Mouse (Mus musculus): ENCODE measurements around the gene Tmem203. TPM values are rescaled to one million over a fixed set of nuclear protein-coding genes. Genes with fewer than 3 reads are reported as not detected.

The Tmem203 gene
- 31.2 and 35.2 TPM in 2 replicates for polyA plus RNA-seq (2015; fragmentation: Nextera tagmentation; extraction: Ambion mirVana)

DNA sequence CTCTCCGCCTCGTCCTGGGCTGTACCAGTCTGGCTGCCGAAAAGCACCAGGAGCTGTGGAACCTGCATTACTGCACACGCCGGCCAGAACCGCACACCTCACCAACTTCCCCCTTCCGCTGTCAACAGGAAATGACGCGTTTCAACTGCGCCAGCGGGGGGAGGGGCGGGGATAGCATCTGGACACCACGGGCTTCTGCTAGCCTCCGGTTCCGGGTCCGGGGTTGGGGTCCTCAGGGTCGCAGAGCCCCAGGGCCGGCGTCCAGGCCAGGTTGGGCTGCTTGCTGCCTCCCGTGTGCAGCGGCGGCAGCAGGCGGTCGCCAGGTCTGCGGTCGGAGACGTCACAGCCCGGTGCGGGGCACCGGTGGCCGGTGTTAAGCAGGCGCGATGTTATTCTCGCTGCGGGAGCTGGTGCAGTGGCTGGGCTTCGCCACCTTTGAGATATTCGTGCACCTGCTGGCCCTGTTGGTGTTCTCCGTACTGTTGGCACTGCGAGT is at the start of gene Tmem203:
TSS of gene Tmem203 (plus strand) at position 156 of the 496 bp plus-strand sequence.

GRCm38 (mm10) chr2:25211121-25211670 is 44.0 kb upstream of the Tmem203 start, which contains the start of gene Nelfb:
TSS of gene Nelfb (minus strand) at chr2:25211489.

GRCm38 (mm10) chr2:25214444-25214843 is 40.8 kb upstream of the Tmem203 start, which contains the start of gene Stpg3:
TSS of gene Stpg3 (minus strand) at chr2:25214637.

DNA sequence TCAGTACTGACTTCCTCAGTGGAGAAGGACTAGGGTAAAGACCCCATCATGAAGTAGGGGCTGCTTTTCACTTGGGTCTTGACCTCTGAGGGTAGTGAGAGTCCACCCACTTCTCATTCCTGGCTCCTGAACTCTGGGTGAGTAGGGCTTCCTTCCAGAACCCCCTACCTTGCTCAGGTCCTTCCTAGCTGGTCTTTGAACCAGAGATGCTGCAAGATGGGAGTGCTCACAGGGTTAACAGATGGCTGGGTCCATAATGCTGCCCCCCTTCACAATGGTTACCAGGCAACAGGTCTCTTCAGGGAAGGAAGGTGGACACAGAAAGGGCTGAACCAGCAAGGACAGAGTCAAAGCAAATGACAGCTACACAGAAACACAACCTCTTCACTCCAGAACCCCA is 36.8 kb upstream of the Tmem203 start, which contains the start of gene Fam166a:
TSS of gene Fam166a (plus strand) at position 301 of the 400 bp plus-strand sequence.

GRCm38 (mm10) chr2:25224492-25224765 is 30.8 kb upstream of the Tmem203 start, which contains the start of gene Tubb4b:
TSS of gene Tubb4b (minus strand) at chr2:25224702.

GRCm38 (mm10) chr2:25234050-25234449 is 21.2 kb upstream of the Tmem203 start, which contains the start of gene Slc34a3:
TSS of gene Slc34a3 (minus strand) at chr2:25234364.

DNA sequence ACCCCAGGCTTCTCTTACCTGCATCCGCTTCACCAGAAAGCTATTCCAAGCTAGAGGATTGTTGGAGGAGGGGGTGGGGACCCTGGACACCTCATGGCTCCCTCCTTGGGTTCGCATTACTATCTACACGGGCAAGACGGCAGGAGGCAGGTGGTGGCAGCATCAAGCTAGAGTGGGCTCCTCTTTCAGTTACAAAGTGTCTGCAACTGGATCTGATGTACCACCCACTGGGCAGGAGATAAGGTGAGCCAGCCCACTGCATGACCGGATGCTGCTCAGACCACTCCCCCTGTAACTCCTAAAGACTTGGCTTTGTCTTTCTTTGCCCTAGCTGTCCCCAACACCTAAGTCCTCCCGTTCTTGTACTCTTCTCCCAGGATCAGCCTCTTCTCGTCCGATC is 18.6 kb upstream of the Tmem203 start, which contains the start of gene Rnf224:
TSS of gene Rnf224 (minus strand) at position 174 of the 400 bp plus-strand sequence.

GRCm38 (mm10) chr2:25242101-25242506 is 13.1 kb upstream of the Tmem203 start, which contains the start of the genes Rnf208 and Cysrt1:
TSS of gene Rnf208 (plus strand) at chr2:25242255.
TSS of gene Cysrt1 (minus strand) at chr2:25242452.

GRCm38 (mm10) chr2:25246183-25247072 is 8.8 kb upstream of the Tmem203 start, which contains the start of gene AL732309.1:
TSS of gene AL732309.1 (minus strand) at chr2:25246863.

DNA sequence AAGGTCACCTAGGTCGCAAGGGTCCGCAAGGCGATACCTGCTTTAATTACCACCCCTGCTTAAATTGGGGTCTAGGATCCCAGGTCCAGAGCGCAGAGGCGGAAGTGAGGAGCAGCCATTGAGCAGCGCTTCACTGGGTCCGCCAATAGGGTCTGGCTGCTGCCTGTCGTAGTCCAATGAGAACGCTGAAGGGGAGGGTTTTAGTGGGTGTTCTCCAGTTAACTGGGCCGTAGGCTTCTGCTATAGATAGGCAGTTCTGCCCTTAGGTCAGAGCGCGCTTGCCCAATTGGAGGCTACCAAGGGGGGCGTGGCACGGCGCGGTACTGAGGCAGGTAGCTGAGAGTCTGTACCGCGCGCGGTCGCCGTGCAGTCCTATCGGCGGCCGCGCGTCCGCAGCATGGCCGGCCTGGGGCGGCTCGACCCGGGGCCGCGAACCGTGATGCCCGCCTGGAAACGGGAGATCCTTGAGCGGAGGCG is 7.1 kb downstream of the Tmem203 start, which contains the start of gene Tprn:
TSS of gene Tprn (plus strand) at position 328 of the 477 bp plus-strand sequence.

GRCm38 (mm10) chr2:25271827-25272511 is 16.7 kb downstream of the Tmem203 start, which contains the start of the genes Ssna1 and Anapc2:
TSS of gene Ssna1 (minus strand) at chr2:25272438.
TSS of gene Anapc2 (plus strand) at chr2:25272478.

GRCm38 (mm10) chr2:25287927-25288649 is 32.8 kb downstream of the Tmem203 start, which contains the start of gene Tmem210:
TSS of gene Tmem210 (plus strand) at chr2:25288145.

GRCm38 (mm10) chr2:25289651-25290050 is 34.4 kb downstream of the Tmem203 start, which contains the start of gene Lrrc26:
TSS of gene Lrrc26 (plus strand) at chr2:25289915.

Other genes starting within 250 kb of the Tmem203 start
- gene Nsmf, start 201.1 kb upstream of the Tmem203 start, polyA plus RNA-seq (2015; fragmentation: Nextera tagmentation; extraction: Ambion mirVana): 16.5 and 22.2 TPM in 2 replicates
- gene Entpd8, start 175.1 kb upstream of the Tmem203 start, polyA plus RNA-seq (2015; fragmentation: Nextera tagmentation; extraction: Ambion mirVana): not detected in 2 replicates
- 0.07 and 0.21 TPM in 2 replicates for gene Noxa1, start 160.3 kb upstream of the Tmem203 start, polyA plus RNA-seq (2015; fragmentation: Nextera tagmentation; extraction: Ambion mirVana)
- 5.3 and 5.6 TPM in 2 replicates for gene Nrarp, start 74.7 kb upstream of the Tmem203 start, polyA plus RNA-seq (2015; fragmentation: Nextera tagmentation; extraction: Ambion mirVana)
- gene Tor4a, start 58.6 kb upstream of the Tmem203 start, polyA plus RNA-seq (2015; fragmentation: Nextera tagmentation; extraction: Ambion mirVana): 9.0 and 12.1 TPM in 2 replicates
- 46.6 and 50.8 TPM in 2 replicates for gene Nelfb, start 44.0 kb upstream of the Tmem203 start, polyA plus RNA-seq (2015; fragmentation: Nextera tagmentation; extraction: Ambion mirVana)
- not detected in 2 replicates for gene Stpg3, start 40.8 kb upstream of the Tmem203 start, polyA plus RNA-seq (2015; fragmentation: Nextera tagmentation; extraction: Ambion mirVana)
- gene Fam166a, start 36.7 kb upstream of the Tmem203 start, polyA plus RNA-seq (2015; fragmentation: Nextera tagmentation; extraction: Ambion mirVana): 0.82 and 1.2 TPM in 2 replicates
- gene Tubb4b, start 30.7 kb upstream of the Tmem203 start, polyA plus RNA-seq (2015; fragmentation: Nextera tagmentation; extraction: Ambion mirVana): 605 and 682 TPM in 2 replicates
- gene Slc34a3, start 21.1 kb upstream of the Tmem203 start, polyA plus RNA-seq (2015; fragmentation: Nextera tagmentation; extraction: Ambion mirVana): 0.07 TPM in 1 of 2 replicates, not detected in the other
- gene Rnf224, start 18.7 kb upstream of the Tmem203 start, polyA plus RNA-seq (2015; fragmentation: Nextera tagmentation; extraction: Ambion mirVana): 0.10 TPM in 1 of 2 replicates, not detected in the other
- gene Rnf208, start 13.2 kb upstream of the Tmem203 start, polyA plus RNA-seq (2015; fragmentation: Nextera tagmentation; extraction: Ambion mirVana): 0.69 and 0.85 TPM in 2 replicates
- gene Cysrt1, start 13.0 kb upstream of the Tmem203 start, polyA plus RNA-seq (2015; fragmentation: Nextera tagmentation; extraction: Ambion mirVana): not detected in 2 replicates
- 2.9 and 3.5 TPM in 2 replicates for gene AL732309.1, start 8.6 kb upstream of the Tmem203 start, polyA plus RNA-seq (2015; fragmentation: Nextera tagmentation; extraction: Ambion mirVana)
- gene Tprn, start 7.2 kb downstream of the Tmem203 start, polyA plus RNA-seq (2015; fragmentation: Nextera tagmentation; extraction: Ambion mirVana): 7.7 and 9.0 TPM in 2 replicates
- gene Ssna1, start 17.0 kb downstream of the Tmem203 start, polyA plus RNA-seq (2015; fragmentation: Nextera tagmentation; extraction: Ambion mirVana): 176 and 182 TPM in 2 replicates
- 45.1 and 48.8 TPM in 2 replicates for gene Anapc2, start 17.0 kb downstream of the Tmem203 start, polyA plus RNA-seq (2015; fragmentation: Nextera tagmentation; extraction: Ambion mirVana)
- not detected in 2 replicates for gene Tmem210, start 32.7 kb downstream of the Tmem203 start, polyA plus RNA-seq (2015; fragmentation: Nextera tagmentation; extraction: Ambion mirVana)
- gene Lrrc26, start 34.5 kb downstream of the Tmem203 start, polyA plus RNA-seq (2015; fragmentation: Nextera tagmentation; extraction: Ambion mirVana): not detected in 2 replicates
- 0.06 TPM in 1 of 2 replicates, not detected in the other for gene Grin1, start 63.7 kb downstream of the Tmem203 start, polyA plus RNA-seq (2015; fragmentation: Nextera tagmentation; extraction: Ambion mirVana)
- gene Man1b1, start 76.9 kb downstream of the Tmem203 start, polyA plus RNA-seq (2015; fragmentation: Nextera tagmentation; extraction: Ambion mirVana): 30.8 and 37.7 TPM in 2 replicates
- gene Dpp7, start 100.9 kb downstream of the Tmem203 start, polyA plus RNA-seq (2015; fragmentation: Nextera tagmentation; extraction: Ambion mirVana): 8.5 and 10.1 TPM in 2 replicates
- gene Uap1l1, start 110.2 kb downstream of the Tmem203 start, polyA plus RNA-seq (2015; fragmentation: Nextera tagmentation; extraction: Ambion mirVana): 20.1 and 27.6 TPM in 2 replicates
- gene Sapcd2, start 116.9 kb downstream of the Tmem203 start, polyA plus RNA-seq (2015; fragmentation: Nextera tagmentation; extraction: Ambion mirVana): 28.3 and 28.4 TPM in 2 replicates
- 1.3 and 2.0 TPM in 2 replicates for gene Entpd2, start 140.4 kb downstream of the Tmem203 start, polyA plus RNA-seq (2015; fragmentation: Nextera tagmentation; extraction: Ambion mirVana)
- 11.4 and 14.1 TPM in 2 replicates for gene Npdc1, start 143.9 kb downstream of the Tmem203 start, polyA plus RNA-seq (2015; fragmentation: Nextera tagmentation; extraction: Ambion mirVana)
- gene Fut7, start 167.8 kb downstream of the Tmem203 start, polyA plus RNA-seq (2015; fragmentation: Nextera tagmentation; extraction: Ambion mirVana): 1.7 and 2.6 TPM in 2 replicates
- 1.5 and 1.6 TPM in 2 replicates for gene Abca2, start 173.3 kb downstream of the Tmem203 start, polyA plus RNA-seq (2015; fragmentation: Nextera tagmentation; extraction: Ambion mirVana)
- gene Clic3, start 201.4 kb downstream of the Tmem203 start, polyA plus RNA-seq (2015; fragmentation: Nextera tagmentation; extraction: Ambion mirVana): 4.8 and 4.9 TPM in 2 replicates
- gene Paxx, start 205.7 kb downstream of the Tmem203 start, polyA plus RNA-seq (2015; fragmentation: Nextera tagmentation; extraction: Ambion mirVana): 22.5 and 28.9 TPM in 2 replicates
- 1.7 and 2.4 TPM in 2 replicates for gene Ptgds, start 214.6 kb downstream of the Tmem203 start, polyA plus RNA-seq (2015; fragmentation: Nextera tagmentation; extraction: Ambion mirVana)
- not detected in 2 replicates for gene Lcn12, start 238.5 kb downstream of the Tmem203 start, polyA plus RNA-seq (2015; fragmentation: Nextera tagmentation; extraction: Ambion mirVana)
- 30.8 and 34.7 TPM in 2 replicates for gene Fbxw5, start 245.3 kb downstream of the Tmem203 start, polyA plus RNA-seq (2015; fragmentation: Nextera tagmentation; extraction: Ambion mirVana)
- 2.9 and 3.8 TPM in 2 replicates for gene C8g, start 246.3 kb downstream of the Tmem203 start, polyA plus RNA-seq (2015; fragmentation: Nextera tagmentation; extraction: Ambion mirVana)